Mouse (Mus musculus) ES-CJ7 (cell line): ENCODE data around the gene Sigmar1.

Experiments used
- DNase-seq: peaks from one replicate; pipeline ENCODE4 v3.0.0; 2011; ENCODE audit warnings: low read depth, low spot score

Sigmar1 gene

DNA sequence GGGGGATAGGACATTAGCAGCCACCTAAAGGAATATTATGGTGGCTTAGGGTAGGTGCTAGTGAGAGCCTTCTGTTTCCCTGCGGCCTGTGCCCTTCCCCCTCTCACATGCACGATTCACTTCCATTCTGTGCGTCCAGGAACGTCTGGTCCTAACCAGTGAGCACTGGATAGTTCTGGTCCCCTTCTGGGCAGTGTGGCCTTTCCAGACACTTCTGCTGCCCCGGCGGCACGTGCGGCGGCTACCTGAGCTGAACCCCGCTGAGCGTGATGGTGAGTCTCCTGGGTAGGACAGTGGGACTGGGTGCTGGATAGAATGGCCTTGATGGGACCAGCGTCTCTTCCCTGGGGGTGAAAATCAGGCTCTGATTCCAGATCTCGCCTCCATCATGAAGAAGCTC lies 1.4 kb upstream of the Sigmar1 start:
- DNase-seq: no peak

DNA sequence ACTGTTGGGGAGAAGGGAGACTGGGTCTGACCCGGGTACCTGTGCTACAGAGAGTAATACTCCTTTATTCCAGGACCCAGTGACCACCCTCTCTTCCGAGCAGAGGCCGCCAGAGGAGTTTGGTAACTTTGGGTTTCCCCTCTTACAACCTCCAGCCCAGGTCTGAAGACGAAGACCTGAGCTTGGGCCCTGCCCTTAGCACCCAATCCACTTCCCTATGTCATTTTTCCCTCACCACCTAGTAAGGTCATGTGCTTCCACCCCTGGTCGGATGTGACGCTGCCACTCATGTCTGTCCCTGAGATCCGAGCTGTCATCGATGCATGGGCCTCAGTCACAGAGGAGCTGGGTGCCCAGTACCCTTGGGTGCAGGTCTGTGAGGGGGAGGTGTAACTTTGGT lies 483 bp upstream of the Sigmar1 start:
- no peak for DNase-seq

- DNase-seq: peak; percentile 81
Observed at GRCm38 (mm10) chr4:41754797-41755337, 1.1 kb downstream of the Sigmar1 start, which contains the start of gene Galt. Gene Galt (plus strand): TSS chr4:41755228.

GRCm38 (mm10) chr4:41745021-41745420 lies 10.9 kb downstream of the Sigmar1 start:
- DNase-seq: no peak

DNA sequence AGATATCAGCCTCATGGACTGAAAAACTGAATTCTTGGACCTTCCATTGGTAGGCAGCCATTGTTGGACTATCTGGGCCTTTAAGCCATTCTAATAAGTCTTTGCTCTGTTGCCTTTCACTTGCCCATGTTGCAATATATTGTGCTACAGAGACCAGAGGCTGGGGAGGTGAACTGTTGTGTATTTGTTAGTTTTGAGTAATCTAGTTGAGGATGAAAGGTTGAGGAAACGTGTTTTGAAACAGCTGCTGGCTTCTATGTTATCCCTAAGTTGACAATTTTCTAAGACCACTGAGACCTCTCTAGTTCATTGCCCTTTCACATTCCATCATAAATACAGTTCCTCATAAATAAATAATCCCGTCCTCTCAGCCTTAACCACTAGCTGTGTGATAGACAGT lies 11.8 kb downstream of the Sigmar1 start:
- no peak for DNase-seq

GRCm38 (mm10) chr4:41741158-41741560 lies 14.8 kb downstream of the Sigmar1 start:
- peak; percentile 97 for DNase-seq

- peak; percentile 51 for DNase-seq
Observed at GRCm38 (mm10) chr4:41740380-41741157, 15.4 kb downstream of the Sigmar1 start.

GRCm38 (mm10) chr4:41739260-41739659 lies 16.7 kb downstream of the Sigmar1 start:
- DNase-seq: no peak

- no peak for DNase-seq
Observed at GRCm38 (mm10) chr4:41738256-41738603, 17.7 kb downstream of the Sigmar1 start.

DNA sequence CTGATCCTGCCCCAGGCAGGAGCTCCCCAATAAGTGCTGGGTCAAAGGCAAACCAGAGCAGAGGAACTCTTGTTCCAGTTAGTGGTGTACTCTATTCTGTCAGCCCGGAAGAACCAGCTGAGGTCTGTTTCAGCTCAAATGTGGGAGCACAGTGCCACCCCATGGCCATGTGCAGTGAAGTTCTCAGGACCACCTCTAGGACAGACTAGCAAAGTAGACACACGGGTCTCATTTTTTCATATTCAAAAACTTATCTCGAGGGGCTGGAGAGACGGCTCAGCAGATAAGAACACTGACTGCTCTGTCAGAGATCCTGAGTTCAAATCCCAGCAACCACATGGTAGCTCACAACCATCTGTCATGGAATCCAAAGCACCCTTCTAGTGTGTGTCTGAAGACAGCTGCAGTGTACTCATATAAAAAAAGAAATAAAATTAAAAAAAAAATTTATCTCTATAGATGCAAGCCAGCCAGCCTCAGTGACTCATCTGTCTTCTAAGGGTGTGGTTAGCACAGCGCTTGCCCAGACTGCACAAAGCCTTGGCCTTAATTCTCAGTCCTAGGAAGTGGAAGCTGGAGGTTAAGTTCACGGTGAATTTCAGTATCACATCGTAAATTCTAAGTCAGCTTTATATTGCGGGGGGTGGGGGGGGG lies 18.2 kb downstream of the Sigmar1 start:
- DNase-seq: peak; percentile 71

GRCm38 (mm10) chr4:41731052-41731765 lies 24.7 kb downstream of the Sigmar1 start, which contains the start of gene Arid3c:
Gene Arid3c (minus strand): TSS chr4:41731142.
- peak; percentile 46 for DNase-seq

- no peak for DNase-seq
Observed at GRCm38 (mm10) chr4:41726826-41727621, 28.9 kb downstream of the Sigmar1 start.

DNA sequence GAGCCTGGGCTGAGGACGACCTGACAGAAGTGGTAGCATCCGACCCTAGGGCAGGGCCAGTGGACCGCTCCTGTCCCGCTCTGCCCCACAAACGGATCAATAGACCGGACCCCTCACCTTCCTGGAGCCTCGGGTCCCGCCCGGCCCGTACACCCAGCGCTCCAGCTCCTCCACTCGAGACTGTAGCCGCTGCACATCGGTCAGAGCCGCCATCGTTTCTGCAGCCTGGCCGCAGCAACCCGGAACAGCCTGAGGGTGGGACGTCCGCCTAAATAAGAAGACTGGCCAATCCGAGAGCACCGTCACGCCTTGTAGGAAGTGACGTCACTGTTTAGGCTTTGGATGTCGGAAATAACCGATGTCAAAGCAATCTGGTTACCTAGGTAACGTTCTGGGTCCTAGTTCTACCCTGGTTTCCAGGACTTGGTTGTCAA lies 33.0 kb downstream of the Sigmar1 start, which contains the start of gene Dctn3:
Gene Dctn3, minus strand, starts transcription at position 253 of the 434 bp plus-strand sequence.
- peak; percentile 98 for DNase-seq

DNA sequence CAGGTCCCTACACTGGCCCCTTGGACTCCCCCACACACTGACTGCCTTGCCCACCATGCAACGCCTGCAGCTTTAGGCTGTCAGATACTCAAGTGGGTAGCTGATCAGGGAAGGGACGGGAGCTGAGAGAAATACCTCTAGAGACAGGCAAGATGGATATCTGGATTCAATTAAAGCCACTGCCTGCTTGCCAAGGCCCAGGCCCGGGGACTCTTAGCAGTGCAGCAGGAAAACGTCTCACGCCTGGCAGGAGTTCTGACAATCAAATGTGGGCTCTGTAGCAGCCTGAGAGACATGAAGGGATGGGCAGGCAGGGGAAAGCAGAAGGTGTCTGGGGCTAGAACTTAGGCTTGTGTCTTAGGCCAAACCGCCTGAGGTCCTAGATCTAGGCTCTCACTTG lies 39.1 kb downstream of the Sigmar1 start:
- no peak for DNase-seq

DNA sequence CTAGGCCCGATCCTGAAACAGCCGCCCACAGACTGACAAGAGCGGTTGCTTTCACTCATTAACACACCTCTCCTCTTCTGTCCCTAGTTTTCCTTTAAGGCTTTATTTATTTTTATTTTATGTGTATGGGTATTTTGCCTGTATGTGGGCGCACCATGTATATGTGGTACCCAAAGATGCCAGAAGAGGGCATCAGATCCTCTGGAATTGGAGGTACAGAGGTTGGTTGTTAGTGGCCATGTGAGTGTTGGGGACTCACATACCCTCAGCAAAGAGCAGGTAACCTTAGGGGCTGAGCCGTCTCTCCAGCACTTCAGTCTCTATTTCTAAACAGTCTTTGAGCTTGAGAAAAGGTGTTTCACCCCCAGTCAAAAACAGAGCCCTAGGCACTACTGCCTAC lies 40.4 kb downstream of the Sigmar1 start:
- peak; percentile 56 for DNase-seq

DNA sequence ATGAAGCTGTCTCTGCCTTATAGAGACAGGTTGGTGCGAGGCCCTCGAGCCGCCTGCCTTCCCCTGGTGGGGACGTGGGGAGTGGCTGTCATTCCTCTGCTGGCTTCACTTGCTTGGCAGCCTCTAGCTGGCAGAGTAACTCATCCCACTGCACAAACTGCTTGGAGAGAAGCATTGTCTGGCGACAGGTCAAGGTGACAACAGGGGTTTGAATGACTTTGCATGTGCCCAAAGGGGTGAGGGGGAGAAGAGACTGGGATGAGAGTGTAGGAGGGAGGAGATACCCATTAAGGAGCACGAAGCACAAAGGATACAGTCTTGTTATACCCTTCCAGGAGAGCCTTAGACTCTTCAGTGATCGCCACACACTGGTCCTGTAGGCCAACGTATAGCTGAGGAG lies 40.9 kb downstream of the Sigmar1 start:
- DNase-seq: no peak

DNA sequence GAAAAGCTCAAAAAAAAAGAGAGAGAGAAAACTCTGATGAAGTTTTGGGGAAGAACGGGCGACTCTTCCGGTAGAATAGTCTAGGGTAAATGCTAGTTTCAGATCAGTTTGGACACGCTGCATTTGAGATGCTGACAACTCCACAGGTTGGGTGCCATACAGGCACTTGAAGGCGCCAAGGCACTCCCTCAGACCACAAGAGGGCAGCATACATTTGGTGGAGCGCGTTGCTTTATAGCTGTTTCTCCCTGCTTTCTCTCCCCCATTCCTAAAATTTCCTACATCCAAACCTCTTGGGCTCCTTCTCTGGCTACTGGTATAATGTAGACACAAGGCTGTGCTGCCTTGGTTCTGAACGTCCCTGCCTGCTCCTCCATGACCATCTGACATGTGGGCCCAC lies 41.7 kb downstream of the Sigmar1 start:
- peak; percentile 76 for DNase-seq

GRCm38 (mm10) chr4:41713197-41714067 lies 42.5 kb downstream of the Sigmar1 start, which contains the start of gene Rpp25l:
Gene Rpp25l (minus strand): TSS chr4:41713534.
- peak; percentile 76 for DNase-seq

DNA sequence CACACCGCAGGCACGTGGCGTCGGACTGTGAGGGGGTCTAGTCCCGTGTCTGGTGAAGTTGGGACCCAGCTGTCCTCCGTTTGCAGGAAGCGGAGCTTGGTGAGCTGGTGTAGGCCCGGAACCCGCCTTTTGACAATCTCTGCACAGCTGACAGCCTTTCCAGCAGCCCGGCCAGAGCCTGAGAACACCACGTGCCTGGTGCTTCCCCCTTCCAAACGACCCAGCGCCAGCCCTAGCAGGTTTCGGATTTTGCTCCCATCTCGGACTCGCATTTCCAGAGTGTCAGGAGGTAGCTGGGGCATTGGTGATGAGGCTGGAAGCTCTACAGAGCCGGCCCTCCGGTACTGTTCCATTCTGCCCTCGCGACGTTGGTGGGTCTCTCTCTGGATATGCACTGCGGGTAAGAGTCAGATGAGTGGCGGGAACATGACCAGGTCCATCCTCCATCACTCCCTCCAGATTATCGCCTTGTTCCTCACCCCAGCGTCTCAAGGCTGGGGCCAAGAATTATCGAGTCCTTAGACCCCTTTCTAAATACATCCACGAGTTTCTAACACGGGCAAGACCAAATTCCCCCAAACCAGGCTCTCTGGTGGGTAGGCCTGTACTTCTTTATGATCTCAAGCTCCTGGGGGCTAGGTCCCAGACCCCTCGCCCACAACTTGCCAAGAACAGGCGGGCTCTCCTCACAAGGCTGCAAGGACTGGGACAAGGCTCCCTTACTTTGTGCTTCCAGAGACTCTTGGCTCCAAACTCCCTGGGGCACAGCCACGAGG lies 43.3 kb downstream of the Sigmar1 start:
- no peak for DNase-seq
